Mouse (Mus musculus) CH12.LX (cell line): ENCODE results near the gene Il1r1. TPM values are rescaled to one million over a fixed set of nuclear protein-coding genes. Genes with fewer than 3 reads are reported as not detected.

Experiments
- DNase-seq: peaks from one replicate; pipeline ENCODE4 v3.0.0-alpha.2; 2013; ENCODE audit errors: extremely low read depth
- H3K27ac ChIP-seq: 2 replicates; pipeline ENCODE4 v1.5.1; 2012; ENCODE audit warnings: low read depth, mild to moderate bottlenecking, control low read depth, moderate library complexity; ENCODE audit not compliant: insufficient read depth
- H3K27me3 ChIP-seq: replicated peaks from 2 replicates; pipeline ENCODE3; 2012; ENCODE audit warnings: inconsistent platforms
- H3K36me3 ChIP-seq, 2 experiments: replicated peaks in 1 of 2; 2 replicates each; pipeline versions ENCODE3 to v1.6.1; 2012; ENCODE audit warnings: inconsistent platforms in 1 of 2, low read length in 1 of 2, mild to moderate bottlenecking in 1 of 2, mixed read lengths in 1 of 2, moderate library complexity in 1 of 2; ENCODE audit not compliant: control insufficient read depth in 1 of 2, insufficient read depth in 1 of 2
- H3K4me1 ChIP-seq, 2 experiments: 2 replicates each; pipeline ENCODE4 v1.6.1; 2012; ENCODE audit warnings: inconsistent platforms in 1 of 2, moderate library complexity in 1 of 2; ENCODE audit not compliant: insufficient read depth in 2 of 2, control insufficient read depth in 1 of 2
- H3K4me2 ChIP-seq: 2 replicates; pipeline ENCODE4 v1.6.1; 2012; ENCODE audit warnings: low read depth, mild to moderate bottlenecking, control low read depth; ENCODE audit not compliant: poor library complexity, insufficient read depth, severe bottlenecking
- H3K4me3 ChIP-seq, 3 experiments: fragments of 150-350 bp in 1 of 3; sonication (generic) in 1 of 3; replicated peaks in 1 of 3; 2 replicates each; pipeline versions ENCODE3 to v1.5.1; 2011 to 2012; ENCODE audit warnings: low read depth in 2 of 3, low read length in 2 of 3, mild to moderate bottlenecking in 2 of 3, moderate library complexity in 2 of 3, control low read depth in 1 of 3, improper control_type of control experiment in 1 of 3, inconsistent platforms in 1 of 3, mixed read lengths in 1 of 3; ENCODE audit not compliant: poor library complexity in 1 of 3
- H3K79me2 ChIP-seq: replicated peaks from 2 replicates; pipeline ENCODE4 v1.6.1; 2012; ENCODE audit warnings: mild to moderate bottlenecking, moderate library complexity; ENCODE audit not compliant: control insufficient read depth, poor library complexity, insufficient read depth, severe bottlenecking; ENCODE audit errors: extremely low read depth
- H3K9ac ChIP-seq: 2 replicates; pipeline ENCODE4 v1.6.1; 2012; ENCODE audit warnings: low read depth, mild to moderate bottlenecking, control low read depth, moderate library complexity; ENCODE audit not compliant: insufficient read depth
- H3K9me3 ChIP-seq: replicated peaks from 2 replicates; pipeline ENCODE3; 2012; ENCODE audit warnings: low read length, inconsistent platforms, mixed read lengths
- BHLHE40 ChIP-seq: IDR thresholded peaks from 2 replicates; pipeline ENCODE4 v1.6.1; 2011; ENCODE audit warnings: mild to moderate bottlenecking, low read depth, low read length, improper control_type of control experiment
- CHD1 ChIP-seq: IDR thresholded peaks from 2 replicates; pipeline ENCODE4 v1.6.1; 2012; ENCODE audit warnings: low read depth, low read length, improper control_type of control experiment, inconsistent platforms
- CHD2 ChIP-seq: IDR thresholded peaks from 2 replicates; pipeline ENCODE4 v1.6.1; 2011; ENCODE audit warnings: low read length, improper control_type of control experiment
- CTCF ChIP-seq, 2 experiments: IDR thresholded peaks in 1 of 2; conservative IDR thresholded peaks in 1 of 2; 2 replicates each; pipeline ENCODE4 v1.5.1; 2011 to 2012; ENCODE audit warnings: low read depth in 2 of 2, low read length in 2 of 2, improper control_type of control experiment in 1 of 2, inconsistent platforms in 1 of 2, mild to moderate bottlenecking in 1 of 2, moderate library complexity in 1 of 2
- E2F4 ChIP-seq: IDR thresholded peaks from 2 replicates; pipeline ENCODE4 v1.6.1; 2011; ENCODE audit warnings: low read depth, low read length, improper control_type of control experiment; ENCODE audit not compliant: insufficient replicate concordance
- EP300 ChIP-seq: IDR thresholded peaks from 2 replicates; pipeline ENCODE4 v1.6.1; 2011; ENCODE audit warnings: low read length, improper control_type of control experiment
- ETS1 ChIP-seq: conservative IDR thresholded peaks from 2 replicates; pipeline ENCODE4 v1.6.1; 2012; ENCODE audit warnings: low read depth, mild to moderate bottlenecking, inconsistent platforms, low read length, improper control_type of control experiment, moderate library complexity
- MAFK ChIP-seq: IDR thresholded peaks from 2 replicates; pipeline ENCODE4 v1.6.1; 2011; ENCODE audit warnings: low read length, improper control_type of control experiment; ENCODE audit not compliant: insufficient replicate concordance
- MAX ChIP-seq: IDR thresholded peaks from 2 replicates; pipeline ENCODE4 v1.6.1; 2011; ENCODE audit warnings: low read length, improper control_type of control experiment
- MYC ChIP-seq: IDR thresholded peaks from 2 replicates; pipeline ENCODE4 v1.6.1; 2011; ENCODE audit warnings: low read depth, mild to moderate bottlenecking, improper control_type of control experiment, low read length
- NELFE ChIP-seq: IDR thresholded peaks from 2 replicates; pipeline ENCODE4 v1.6.1; 2011; ENCODE audit warnings: low read depth, low read length, improper control_type of control experiment
- NRF1 ChIP-seq: IDR thresholded peaks from 2 replicates; pipeline ENCODE4 v1.6.1; 2014; ENCODE audit warnings: low read depth, mild to moderate bottlenecking, inconsistent platforms, low read length, improper control_type of control experiment, moderate library complexity
- PAX5 ChIP-seq: IDR thresholded peaks from 2 replicates; pipeline ENCODE4 v1.6.1; 2012; ENCODE audit warnings: low read length, inconsistent platforms, mixed read lengths
- POLR2AphosphoS2 ChIP-seq: IDR thresholded peaks from 2 replicates; pipeline ENCODE4 v1.6.1; 2011; ENCODE audit warnings: low read depth, low read length, improper control_type of control experiment
- RCOR1 ChIP-seq: conservative IDR thresholded peaks from 2 replicates; pipeline ENCODE4 v1.6.1; 2012; ENCODE audit warnings: low read depth, mild to moderate bottlenecking, inconsistent platforms, low read length, improper control_type of control experiment
- UBTF ChIP-seq: IDR thresholded peaks from 2 replicates; pipeline ENCODE4 v1.6.1; 2012; ENCODE audit warnings: low read depth, mild to moderate bottlenecking, inconsistent platforms, low read length, improper control_type of control experiment, moderate library complexity
- USF1 ChIP-seq: IDR thresholded peaks from 2 replicates; pipeline ENCODE4 v1.6.1; 2014; ENCODE audit warnings: low read depth, mild to moderate bottlenecking, inconsistent platforms, low read length, improper control_type of control experiment
- USF2 ChIP-seq: conservative IDR thresholded peaks from 2 replicates; pipeline ENCODE4 v1.6.1; 2011; ENCODE audit warnings: low read depth, low read length, improper control_type of control experiment
- ZKSCAN1 ChIP-seq: IDR thresholded peaks from 2 replicates; pipeline ENCODE4 v1.6.1; 2012; ENCODE audit warnings: low read depth, inconsistent platforms, low read length, improper control_type of control experiment, borderline replicate concordance
- ZMIZ1 ChIP-seq: IDR thresholded peaks from 2 replicates; pipeline ENCODE4 v1.6.1; 2012; ENCODE audit warnings: low read depth, mild to moderate bottlenecking, inconsistent platforms, low read length, improper control_type of control experiment
- ZNF384 ChIP-seq: IDR thresholded peaks from 2 replicates; pipeline ENCODE4 v1.6.1; 2012; ENCODE audit warnings: low read depth, low read length, improper control_type of control experiment, inconsistent platforms
- dilution Hi-C: fragments of 300-500 bp; cut with MboI; formaldehyde crosslinking; loops from 2 replicates; pipeline ENCODE4 v1.14.3; 2020; ENCODE audit warnings: low sequenced_read_pairs; ENCODE audit not compliant: extremely low pct_unique_long_range_greater_than_20kb, extremely low pct_ligation_motif_present
- in situ Hi-C: fragments of 300-500 bp; cut with MboI; formaldehyde crosslinking; loops from 3 replicates; pipeline ENCODE4 v1.14.3; 2019; ENCODE audit warnings: low sequenced_read_pairs, low pct_ligation_motif_present, low pct_unique_long_range_greater_than_20kb, mixed read lengths
- polyA plus RNA-seq: library from polyadenylated mRNA; unstranded; fragments of >175 nt; gene quantifications from 2 replicates; pipeline ENCODE4 v1.2.1, GENCODE M21; 2012; ENCODE audit warnings: low read depth; ENCODE audit not compliant: insufficient read length
- total RNA-seq, 2 experiments: library from RNA; depleted of rRNA; stranded (reverse); fragments of 300-350 nt in 1 of 2; fragments of >200 nt in 1 of 2; gene quantifications; 2 replicates each; pipeline ENCODE4 v1.2.3; 2012 to 2014

Gene Il1r1
- total and polyA plus RNA-seq, 3 experiments = 0.04 TPM; not detected in 2

- Histone ChIP-seq H3K27ac (no peak overlapping the region), H3K4me1 (peaks cover 3 to 32% of the 10 kb centered on the region in 2 experiments; a peak in 3 of 4 replicates), H3K4me3 (no peak overlapping the region), H3K9ac (no peak overlapping the region), H3K79me2 (no peaks in the 10 kb centered on the region), H3K36me3 (no peaks in the 10 kb centered on the region), H3K4me2 (no peak overlapping the region), H3K9me3 (no peaks in the 10 kb centered on the region), H3K27me3 (no peaks in the 10 kb centered on the region)
- TF ChIP-seq UBTF (no peak), USF1 (no peak), RCOR1 (no peak), E2F4 (no peak), CTCF (conservative IDR thresholded peaks at IDR 0.05 in 1 of 2, IDR thresholded peaks at IDR 0.05 in 1 of 2; ENCODE audit: low read depth in 2 of 2, low read length in 2 of 2) (no peak), MYC (no peak), CHD2 (no peak), NELFE (no peak), CHD1 (no peak), BHLHE40 (no peak), MAX (no peak), EP300 (no peak), ETS1 (no peak), PAX5 (no peak), USF2 (no peak), ZNF384 (no peak), ZKSCAN1 (no peak), NRF1 (no peak), ZMIZ1 (no peak), MAFK (no peak)
- dilution Hi-C loops (no loop called here), in situ Hi-C loops (no loop called here)
- no peak for DNase-seq
Measured at GRCm38 (mm10) chr1:40357921-40358320, 133.0 kb downstream of the Il1r1 start.

DNA sequence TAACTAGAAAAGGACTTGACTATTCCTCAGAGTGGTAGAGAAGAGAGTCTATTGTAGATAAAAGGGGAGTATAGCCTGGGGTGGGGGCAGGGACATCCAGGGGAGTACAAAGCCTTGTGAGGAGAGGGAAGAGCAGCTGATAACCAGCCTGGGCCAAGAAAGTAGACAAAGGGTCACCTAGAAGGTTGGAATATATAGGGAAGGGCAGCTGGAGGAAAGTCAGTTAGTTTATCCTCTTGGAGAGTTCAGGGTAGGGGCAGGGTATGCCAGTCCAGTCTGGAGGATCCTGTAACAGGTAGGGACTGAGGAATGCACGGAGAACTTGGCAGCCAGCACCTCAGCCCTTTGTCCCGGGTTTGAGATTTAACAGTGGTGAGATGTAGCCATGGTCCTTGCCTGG is 133.5 kb downstream of the Il1r1 start:
- Histone ChIP-seq H3K4me1 (peaks cover 3 to 29% of the 10 kb centered on the region in 2 experiments; a peak in 3 of 4 replicates), H3K79me2 (no peaks in the 10 kb centered on the region), H3K4me3 (no peak overlapping the region), H3K27ac (no peak overlapping the region), H3K9me3 (no peaks in the 10 kb centered on the region)
- TF ChIP-seq CTCF (conservative IDR thresholded peaks at IDR 0.05 in 1 of 2, IDR thresholded peaks at IDR 0.05 in 1 of 2; ENCODE audit: low read depth in 2 of 2, low read length in 2 of 2) = no peak
- no peak for TF ChIP-seq POLR2AphosphoS2
- TF ChIP-seq, all 38 proteins: peak for 0
- in situ Hi-C loops = no loop called here
- dilution Hi-C loops = no loop called here
- H3K36me3 ChIP-seq = no peaks in the 10 kb centered on the region
- no peak overlapping the region for H3K4me2 ChIP-seq
- no peak overlapping the region for H3K9ac ChIP-seq
- no peak for DNase-seq
- H3K27me3 ChIP-seq = no peaks in the 10 kb centered on the region
